Mouse (Mus musculus): ENCODE results near the gene Slc29a4.

Slc29a4 gene

GRCm38 (mm10) chr5:142692248-142692647 is at the start of gene Slc29a4:
Slc29a4 (plus strand) TSS chr5:142692512.
- DNase-seq: no peak

- DNase-seq: no peak
Observed at GRCm38 (mm10) chr5:142648162-142648561, 44.1 kb upstream of the Slc29a4 start.

- no peak for DNase-seq
Observed at GRCm38 (mm10) chr5:142649460-142650050, 42.8 kb upstream of the Slc29a4 start.

GRCm38 (mm10) chr5:142650390-142650789 is 41.9 kb upstream of the Slc29a4 start:
- DNase-seq: no peak

GRCm38 (mm10) chr5:142650794-142651497 is 41.4 kb upstream of the Slc29a4 start:
- no peak for DNase-seq

- DNase-seq: no peak
Observed at GRCm38 (mm10) chr5:142652266-142652665, 40.0 kb upstream of the Slc29a4 start.

- no peak for DNase-seq
Observed at GRCm38 (mm10) chr5:142660656-142661434, 31.5 kb upstream of the Slc29a4 start.

GRCm38 (mm10) chr5:142667921-142668320 is 24.4 kb upstream of the Slc29a4 start:
- DNase-seq: no peak

- DNase-seq: no peak
Observed at GRCm38 (mm10) chr5:142668556-142669263, 23.6 kb upstream of the Slc29a4 start.

- DNase-seq: no peak
Observed at GRCm38 (mm10) chr5:142669726-142670125, 22.6 kb upstream of the Slc29a4 start.

GRCm38 (mm10) chr5:142673082-142673481 is 19.2 kb upstream of the Slc29a4 start:
- DNase-seq: no peak

GRCm38 (mm10) chr5:142678141-142678571 is 14.2 kb upstream of the Slc29a4 start:
- DNase-seq: no peak

- DNase-seq: no peak
Observed at GRCm38 (mm10) chr5:142679065-142679464, 13.2 kb upstream of the Slc29a4 start.

GRCm38 (mm10) chr5:142681911-142682310 is 10.4 kb upstream of the Slc29a4 start:
- no peak for DNase-seq

- DNase-seq: no peak
Observed at GRCm38 (mm10) chr5:142682529-142682928, 9.8 kb upstream of the Slc29a4 start.

- no peak for DNase-seq
Observed at GRCm38 (mm10) chr5:142688866-142689265, 3.4 kb upstream of the Slc29a4 start.

- DNase-seq: no peak
Observed at GRCm38 (mm10) chr5:142690343-142690742, 2.0 kb upstream of the Slc29a4 start.

- no peak for DNase-seq
Observed at GRCm38 (mm10) chr5:142692971-142693737, 842 bp downstream of the Slc29a4 start.

- no peak for DNase-seq
Observed at GRCm38 (mm10) chr5:142693738-142694430, 1.6 kb downstream of the Slc29a4 start.

GRCm38 (mm10) chr5:142694627-142695340 is 2.5 kb downstream of the Slc29a4 start:
- peak; percentile 65 for DNase-seq

- DNase-seq: no peak
Observed at GRCm38 (mm10) chr5:142696258-142696657, 3.9 kb downstream of the Slc29a4 start.
